Mouse (Mus musculus) limb, embryonic 10.5 days (tissue): ENCODE data around the gene Plekhm2. TPM values are rescaled to one million over a fixed set of nuclear protein-coding genes. Genes with fewer than 3 reads are reported as not detected.

Source experiments
- DNase-seq: peaks from one replicate; pipeline ENCODE4 v3.0.0-alpha.2; 2017; ENCODE audit warnings: low spot score
- H3K27ac ChIP-seq: fragments of 300-500 bp; sonication (generic); 2 replicates; pipeline ENCODE4 v1.5.1; 2016; ENCODE audit warnings: mild to moderate bottlenecking
- H3K27me3 ChIP-seq: fragments of 300-500 bp; sonication (generic); 2 replicates; pipeline ENCODE4 v1.6.1; 2016; ENCODE audit warnings: low read depth, mild to moderate bottlenecking; ENCODE audit not compliant: poor library complexity, severe bottlenecking
- H3K36me3 ChIP-seq: fragments of 300-500 bp; sonication (generic); 2 replicates; pipeline ENCODE4 v1.6.1; 2016; ENCODE audit warnings: mild to moderate bottlenecking, moderate library complexity
- H3K4me1 ChIP-seq: fragments of 300-500 bp; sonication (generic); 2 replicates; pipeline ENCODE4 v1.6.1; 2016
- H3K4me3 ChIP-seq: fragments of 300-500 bp; sonication (generic); 2 replicates; pipeline ENCODE4 v1.5.1; 2016; ENCODE audit warnings: mild to moderate bottlenecking, moderate library complexity
- H3K9me3 ChIP-seq: fragments of 300-500 bp; sonication (generic); replicated peaks from 2 replicates; pipeline ENCODE4 v1.6.1; 2016; ENCODE audit warnings: mild to moderate bottlenecking
- whole genome bisulfite sequencing: fragments of 180-500 bp; shearing (Covaris S2); methylation state at CpG from one replicate; pipeline ENCODE4 v1.1.7; 2016; 5-methylcytosine and 5-hydroxymethylcytosine counted together
- polyA plus RNA-seq: library from polyadenylated mRNA; unstranded; fragments of >200 nt; fragmentation: Nextera tagmentation; extraction: Ambion mirVana; gene quantifications from 2 replicates; pipeline ENCODE4 v1.2.1, GENCODE M21; 2016

The Plekhm2 gene
- polyA plus RNA-seq, 1 experiment from 2014 or later = 5.6 TPM

DNA sequence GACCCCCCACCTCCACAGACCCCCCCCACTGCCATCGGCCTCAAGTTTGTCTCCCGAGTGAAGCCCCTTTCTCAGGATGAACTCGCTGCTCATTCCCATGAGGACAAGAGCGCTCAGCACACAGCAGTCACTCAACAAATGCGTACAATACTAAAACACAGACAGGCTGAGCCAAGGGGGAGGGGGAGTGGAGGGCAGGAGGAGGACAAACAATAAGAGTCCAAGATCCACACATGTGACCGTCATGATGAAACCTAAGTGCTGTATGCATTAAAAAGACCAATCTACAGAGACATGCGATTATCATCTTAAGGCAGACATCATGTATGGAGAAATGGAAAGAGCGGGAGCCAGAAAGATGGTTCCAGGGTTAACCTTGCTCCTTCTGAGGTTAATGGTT is 7.8 kb downstream of the Plekhm2 start:
- WGBS = 93% methylated on average over 8 of the region's 8 CpGs
- Histone ChIP-seq H3K36me3 (peaks cover 78% of the 10 kb centered on the region), H3K27me3 (no peaks in the 10 kb centered on the region), H3K27ac (no peak overlapping the region), H3K4me3 (no peak overlapping the region), H3K4me1 (peaks cover 12% of the 10 kb centered on the region), H3K9me3 (no peaks in the 10 kb centered on the region)
- no peak for DNase-seq

DNA sequence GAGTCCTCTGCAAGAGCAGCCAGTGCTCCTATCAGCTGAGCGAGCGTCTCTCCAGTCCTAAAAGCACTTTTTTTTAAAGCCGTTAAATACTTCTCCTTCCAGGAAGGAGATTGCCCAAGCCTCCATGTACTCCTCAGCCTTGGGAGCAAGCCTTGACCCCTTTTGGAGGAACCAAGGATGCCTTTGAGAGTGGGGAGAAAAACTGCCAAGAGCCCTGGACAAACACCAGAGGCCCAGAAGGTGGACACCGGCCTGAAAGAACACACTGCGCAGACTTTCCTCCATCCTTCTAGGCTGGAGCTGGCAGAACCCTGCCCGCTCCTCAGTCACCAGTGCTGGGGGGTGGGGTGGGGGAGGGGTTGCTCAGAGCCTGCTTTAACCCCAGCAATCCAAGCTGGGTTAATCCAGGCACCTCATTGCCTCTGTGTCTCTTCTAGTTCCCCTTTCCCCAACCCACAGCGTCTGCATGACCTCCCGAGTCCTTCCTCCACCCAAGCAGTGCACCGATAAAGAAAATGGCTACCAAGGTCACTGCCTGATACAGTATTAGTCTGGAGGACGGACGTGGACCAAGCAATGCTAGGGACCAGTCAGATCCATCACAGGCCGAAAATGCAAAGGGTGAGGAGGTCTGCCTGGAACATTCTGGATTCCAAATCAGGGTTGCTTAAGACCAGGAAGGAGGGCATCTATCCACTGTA is 8.6 kb downstream of the Plekhm2 start:
- WGBS = 84% methylated on average over 12 of the region's 12 CpGs
- H3K4me1 ChIP-seq = peaks cover 12% of the 10 kb centered on the region
- H3K36me3 ChIP-seq = peaks cover 82% of the 10 kb centered on the region
- DNase-seq = no peak
- H3K27ac ChIP-seq = no peak overlapping the region
- no peak overlapping the region for H3K4me3 ChIP-seq
- H3K9me3 ChIP-seq = no peaks in the 10 kb centered on the region
- H3K27me3 ChIP-seq = no peaks in the 10 kb centered on the region

DNA sequence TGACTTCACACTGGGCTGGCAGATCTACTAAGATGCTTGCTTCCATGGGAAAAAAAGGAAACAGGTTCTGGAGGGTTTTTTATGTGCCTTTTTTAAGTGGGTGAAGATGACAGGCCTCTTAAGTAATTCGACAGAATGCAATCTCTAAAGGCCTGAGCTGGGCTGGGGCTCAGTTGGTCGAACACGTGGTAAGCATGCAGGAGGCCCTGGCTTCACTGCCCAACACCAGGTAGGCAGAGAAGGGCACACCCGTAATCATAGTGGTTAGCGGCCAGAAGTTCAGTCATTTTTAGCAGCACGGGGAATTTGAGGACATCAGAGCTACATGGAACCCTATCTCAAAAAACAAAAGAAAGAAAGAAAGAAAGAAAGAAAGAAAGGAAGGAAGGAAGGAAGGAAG is 10.2 kb downstream of the Plekhm2 start:
- H3K36me3 ChIP-seq = peaks cover 69% of the 10 kb centered on the region
- H3K9me3 ChIP-seq = no peaks in the 10 kb centered on the region
- WGBS = 94% methylated on average over 6 of the region's 6 CpGs
- peaks cover 8% of the 10 kb centered on the region for H3K4me1 ChIP-seq
- DNase-seq = no peak
- no peaks in the 10 kb centered on the region for H3K27me3 ChIP-seq
- no peak overlapping the region for H3K4me3 ChIP-seq
- no peak overlapping the region for H3K27ac ChIP-seq

DNA sequence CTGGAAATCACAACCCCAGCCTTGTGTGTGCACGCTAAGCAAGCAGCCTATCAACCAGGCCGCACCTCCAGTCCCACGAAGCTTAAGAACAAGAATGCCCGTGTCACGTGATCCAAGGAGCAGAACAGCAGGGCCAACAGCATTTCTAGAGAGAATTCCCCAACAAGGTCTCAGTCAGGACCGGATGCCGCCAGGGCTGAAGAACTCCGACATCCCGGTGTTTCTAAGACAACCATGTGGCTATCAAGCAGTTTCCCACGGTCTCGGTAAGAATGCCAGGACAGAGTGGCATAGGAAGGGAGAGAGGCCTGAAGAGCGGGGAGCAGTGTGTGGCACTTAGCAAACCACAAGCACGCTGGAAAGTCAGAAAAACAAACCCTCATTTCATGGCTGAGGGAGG is 10.9 kb downstream of the Plekhm2 start:
- H3K9me3 ChIP-seq = no peaks in the 10 kb centered on the region
- H3K27ac ChIP-seq = no peak overlapping the region
- 95% methylated on average over 13 of the region's 13 CpGs for WGBS
- H3K36me3 ChIP-seq = peaks cover 70% of the 10 kb centered on the region
- H3K27me3 ChIP-seq = no peaks in the 10 kb centered on the region
- peaks cover 5% of the 10 kb centered on the region; the same call in 1 of the 2 replicates for H3K4me1 ChIP-seq
- H3K4me3 ChIP-seq = no peak overlapping the region
- no peak for DNase-seq

DNA sequence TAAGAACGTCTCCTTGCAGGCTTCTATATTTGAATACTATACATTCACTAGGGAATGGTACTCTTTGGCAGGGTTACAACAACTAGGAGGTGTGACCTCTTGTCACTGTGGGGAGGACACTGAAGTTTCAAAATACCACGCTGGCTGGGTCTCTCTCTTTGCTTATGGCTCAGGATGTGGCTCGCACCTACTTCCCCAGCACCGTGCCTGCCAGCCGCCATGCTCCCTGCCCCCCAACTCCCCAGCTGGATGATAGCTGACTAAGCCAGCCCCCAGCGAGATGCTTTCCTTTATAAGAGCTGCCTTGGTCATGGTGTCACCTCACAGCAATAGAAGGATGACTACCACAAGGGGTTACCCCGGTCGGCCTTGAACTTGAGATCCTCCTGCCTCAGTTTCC is 11.7 kb downstream of the Plekhm2 start:
- Histone ChIP-seq H3K4me1 (peaks cover 4% of the 10 kb centered on the region; the same call in 1 of the 2 replicates), H3K36me3 (peaks cover 72% of the 10 kb centered on the region), H3K9me3 (no peaks in the 10 kb centered on the region), H3K27me3 (no peaks in the 10 kb centered on the region), H3K27ac (no peak overlapping the region), H3K4me3 (no peak overlapping the region)
- WGBS = 89% methylated on average over 8 of the region's 8 CpGs
- no peak for DNase-seq

DNA sequence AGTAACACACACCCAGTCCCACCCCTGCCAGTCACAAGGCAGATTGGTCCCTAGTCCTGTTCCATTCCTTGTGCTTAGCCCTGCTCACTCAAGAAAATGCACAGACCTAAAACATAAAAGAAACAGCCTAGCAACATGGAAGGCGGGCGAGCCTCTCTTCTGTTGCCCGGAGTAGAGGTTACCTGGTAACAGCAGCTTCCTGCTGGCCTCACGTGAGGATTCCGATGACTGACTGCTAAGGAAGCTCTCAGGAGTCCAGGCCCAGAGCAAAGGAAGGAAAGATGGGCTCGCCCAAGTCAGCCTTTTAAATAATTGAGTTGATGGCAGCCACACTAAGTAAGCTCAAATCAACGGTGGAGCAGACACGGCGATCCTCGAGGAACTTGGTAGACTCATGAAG is 12.8 kb downstream of the Plekhm2 start:
- Histone ChIP-seq H3K4me3 (no peak overlapping the region), H3K27ac (no peak overlapping the region), H3K9me3 (0 out of 2 replicates have a peak, but pooled peaks cover 2% of the 10 kb centered on the region), H3K36me3 (peaks cover 73% of the 10 kb centered on the region), H3K27me3 (no peaks in the 10 kb centered on the region), H3K4me1 (peaks cover 4% of the 10 kb centered on the region; the same call in 1 of the 2 replicates)
- no peak for DNase-seq
- 88% methylated on average over 10 of the region's 10 CpGs for WGBS

DNA sequence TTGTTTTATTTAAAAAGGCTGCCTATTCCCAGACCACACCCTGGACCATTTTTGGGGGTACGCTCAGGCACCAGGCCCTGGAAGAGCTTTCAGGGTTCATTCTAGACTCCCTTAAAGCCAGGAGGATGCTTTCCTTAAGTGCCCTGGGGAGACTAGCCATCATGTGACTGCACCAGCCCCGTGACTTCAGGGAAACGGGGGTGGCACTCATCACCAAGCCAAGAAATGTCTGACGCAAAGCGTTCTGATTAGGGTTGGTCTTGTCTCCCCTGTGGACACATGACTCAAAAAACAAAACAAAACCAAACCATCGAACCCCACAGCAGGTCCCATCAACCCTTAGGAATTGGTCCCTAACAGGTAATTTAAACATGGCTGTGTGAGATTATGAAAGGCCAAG is 13.4 kb downstream of the Plekhm2 start:
- Histone ChIP-seq H3K36me3 (peaks cover 71% of the 10 kb centered on the region), H3K27me3 (no peaks in the 10 kb centered on the region), H3K27ac (no peak overlapping the region), H3K4me3 (no peak overlapping the region), H3K4me1 (peaks cover 4% of the 10 kb centered on the region; the same call in 1 of the 2 replicates), H3K9me3 (0 out of 2 replicates have a peak, but pooled peaks cover 2% of the 10 kb centered on the region)
- no peak for DNase-seq
- WGBS = 92% methylated on average over 6 of the region's 6 CpGs

DNA sequence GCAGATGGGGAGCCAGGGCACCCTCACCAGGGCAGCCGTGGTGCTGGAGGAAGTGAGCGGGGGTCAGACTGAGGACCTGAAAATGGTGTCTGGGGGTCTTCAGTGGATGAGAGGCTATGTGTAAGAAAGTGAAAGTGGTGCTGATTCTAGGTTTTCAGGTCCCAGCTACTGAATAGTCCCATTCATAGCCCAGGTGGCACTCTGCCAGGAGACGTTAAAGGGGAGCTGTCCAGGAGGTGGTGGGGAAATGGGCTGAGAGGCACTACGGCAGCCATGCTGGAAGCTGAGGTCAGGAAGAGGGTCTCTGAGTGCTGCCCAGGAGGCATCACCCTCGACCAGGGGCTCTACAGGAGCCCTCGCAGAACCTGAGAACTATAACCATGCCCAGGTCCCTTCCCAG is 15.5 kb downstream of the Plekhm2 start:
- Histone ChIP-seq H3K4me1 (no peaks in the 10 kb centered on the region), H3K27me3 (no peaks in the 10 kb centered on the region), H3K4me3 (no peak overlapping the region), H3K27ac (0 out of 2 replicates have a peak overlapping the region, but pooled peaks have one; percentile 0), H3K9me3 (0 out of 2 replicates have a peak, but pooled peaks cover 2% of the 10 kb centered on the region), H3K36me3 (peaks cover 57% of the 10 kb centered on the region)
- 88% methylated on average over 6 of the region's 6 CpGs for WGBS
- no peak for DNase-seq

DNA sequence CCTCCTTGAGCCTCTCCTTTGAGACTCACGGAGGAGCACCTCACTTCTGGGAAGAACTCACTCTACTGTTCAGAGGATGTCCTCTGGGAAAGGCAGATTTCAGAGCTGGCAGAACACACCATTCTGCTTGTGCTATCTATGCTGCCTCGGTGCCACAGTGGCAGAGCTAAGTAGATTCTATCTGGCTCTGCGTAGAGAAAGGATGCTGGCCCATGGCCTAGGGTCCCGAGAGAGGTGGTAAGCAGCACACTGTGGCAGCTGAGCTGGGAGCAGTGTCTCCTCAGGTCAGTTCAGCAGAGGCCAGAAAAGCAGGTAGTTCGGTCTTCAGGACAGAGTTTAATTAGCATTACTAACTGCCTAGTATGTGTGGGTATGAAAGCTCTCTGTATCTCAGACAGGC is 16.4 kb downstream of the Plekhm2 start:
- 91% methylated on average over 5 of the region's 5 CpGs for WGBS

DNA sequence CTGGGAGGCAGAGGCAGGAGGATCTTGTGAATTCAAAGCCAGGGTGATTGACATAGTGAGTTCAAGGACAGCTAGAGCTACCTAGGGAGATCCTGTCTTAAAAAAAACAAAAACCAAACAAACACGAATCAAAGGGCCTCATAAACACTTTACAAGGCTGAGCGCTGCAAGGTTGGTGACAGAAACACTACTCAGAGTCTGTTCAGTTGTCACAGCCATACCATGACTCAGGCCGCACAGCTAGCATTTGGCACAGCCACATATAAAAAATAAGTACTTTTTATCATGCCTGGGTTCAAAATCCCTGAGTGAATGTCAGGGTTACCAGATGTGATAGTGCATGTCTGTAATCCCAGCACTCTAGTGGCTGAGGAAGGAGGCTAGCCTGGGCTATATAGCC is 17.5 kb downstream of the Plekhm2 start:
- Histone ChIP-seq H3K27me3 (no peaks in the 10 kb centered on the region), H3K4me1 (no peaks in the 10 kb centered on the region), H3K27ac (no peak overlapping the region), H3K4me3 (no peak overlapping the region), H3K36me3 (peaks cover 48% of the 10 kb centered on the region), H3K9me3 (0 out of 2 replicates have a peak, but pooled peaks cover 2% of the 10 kb centered on the region)
- no peak for DNase-seq
- 89% methylated on average over 3 of the region's 3 CpGs for WGBS

More for the DNA sequence above, 16.4 kb downstream of the Plekhm2 start:
- peaks cover 47% of the 10 kb centered on the region for H3K36me3 ChIP-seq
- H3K4me3 ChIP-seq = no peak overlapping the region
- DNase-seq = no peak
- no peaks in the 10 kb centered on the region for H3K4me1 ChIP-seq
- H3K27ac ChIP-seq = no peak overlapping the region
- H3K27me3 ChIP-seq = no peaks in the 10 kb centered on the region
- H3K9me3 ChIP-seq = 0 out of 2 replicates have a peak, but pooled peaks cover 2% of the 10 kb centered on the region

DNA sequence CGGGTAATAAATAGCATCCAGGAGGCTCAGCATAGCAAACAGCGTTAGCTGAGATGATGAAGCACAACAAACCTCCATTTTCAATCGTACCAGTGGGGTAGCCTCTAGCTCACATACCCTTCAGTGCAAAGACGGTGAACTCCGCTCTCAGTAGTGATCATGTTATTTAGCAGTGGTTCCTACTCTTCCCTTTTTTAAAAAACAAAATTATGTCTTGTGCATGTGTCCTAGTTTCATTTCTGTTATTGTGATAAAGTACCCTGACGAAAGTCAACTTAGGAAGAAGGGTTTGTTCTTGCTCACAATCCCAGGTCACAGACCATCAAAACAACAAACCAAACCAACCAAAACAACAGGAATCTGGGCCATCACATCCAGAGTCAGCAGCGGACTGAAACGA is 18.7 kb downstream of the Plekhm2 start:
- WGBS = 95% methylated on average over 8 of the region's 8 CpGs
- 0 out of 2 replicates have a peak, but pooled peaks cover 2% of the 10 kb centered on the region for H3K9me3 ChIP-seq
- H3K27ac ChIP-seq = no peak overlapping the region
- H3K4me1 ChIP-seq = no peaks in the 10 kb centered on the region
- peaks cover 49% of the 10 kb centered on the region for H3K36me3 ChIP-seq
- H3K4me3 ChIP-seq = no peak overlapping the region
- H3K27me3 ChIP-seq = no peaks in the 10 kb centered on the region
- DNase-seq = no peak

DNA sequence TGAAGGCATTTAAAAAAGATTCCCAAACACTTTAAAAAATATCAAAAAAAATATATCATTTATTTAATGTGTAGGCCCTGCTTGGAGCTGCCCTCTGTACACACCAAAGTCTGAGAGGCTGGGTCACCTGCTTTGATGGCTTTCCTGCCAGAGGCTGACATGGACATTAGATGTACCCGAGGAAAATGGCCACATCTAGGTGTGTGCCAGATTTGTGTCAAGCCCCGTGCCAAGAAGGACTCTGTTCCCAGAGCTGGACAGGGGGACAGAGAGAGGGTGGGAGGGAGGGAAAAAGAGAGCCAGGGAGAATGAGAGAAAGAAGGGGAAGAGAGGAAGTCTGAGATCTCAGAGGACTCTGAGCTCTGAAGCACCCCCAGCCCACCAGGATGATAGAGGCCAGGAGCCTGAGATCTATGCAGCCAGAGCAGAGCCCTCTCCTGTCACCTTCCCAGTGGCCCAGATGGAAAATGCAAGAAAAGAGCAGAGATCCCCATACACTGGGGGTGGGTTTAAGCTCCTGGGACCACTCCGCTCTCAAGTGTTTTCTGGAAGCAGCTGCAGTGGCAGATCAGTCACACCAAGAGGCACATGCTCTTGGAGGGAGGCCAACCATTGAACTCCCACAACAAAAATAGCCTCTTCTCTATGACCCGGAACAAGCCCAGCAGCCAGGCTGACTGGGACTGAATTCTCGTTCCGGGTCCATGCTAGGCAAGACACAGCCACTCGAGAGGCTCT is 21.4 kb downstream of the Plekhm2 start:
- no peak overlapping the region for H3K4me3 ChIP-seq
- H3K36me3 ChIP-seq = peaks cover 58% of the 10 kb centered on the region
- no peaks in the 10 kb centered on the region for H3K4me1 ChIP-seq
- H3K27ac ChIP-seq = no peak overlapping the region
- no peak for DNase-seq
- 88% methylated on average over 7 of the region's 7 CpGs for WGBS
- H3K27me3 ChIP-seq = no peaks in the 10 kb centered on the region
- 0 out of 2 replicates have a peak, but pooled peaks cover 2% of the 10 kb centered on the region for H3K9me3 ChIP-seq
